Mouse (Mus musculus): Measurements from ENCODE around the gene Slc24a2.

- TF ChIP-seq GATA1 (IDR thresholded peaks at IDR 0.05; ENCODE audit: borderline replicate concordance, low read length) (no peak), FLI1 (IDR thresholded peaks at IDR 0.05; ENCODE audit: low read length) (no peak)
Measured at GRCm38 (mm10) chr4:86977272-86977671, 253.0 kb downstream of the Slc24a2 start.
